19 mouse cellular contexts compared by ENCODE assay signal in genomic region chr15:4378766-4379165, GRCm38 (mm10). TPM values are rescaled to one million over a fixed set of nuclear protein-coding genes. Genes with fewer than 3 reads are reported as not detected.
DNase-seq lines count a peak whose midpoint lies in the region; ATAC-seq and TF ChIP-seq lines count a peak whose summit lies in the region.
"Had no signal": no experiment of that assay in that cellular context is flagged by ENCODE, and none has a peak within 500 bp of the region (broad histone marks: within the 10 kb centered on the region; RNA-seq: fewer than 3 reads in every experiment).

No protein-coding gene starts in this region.

- no peak for DNase-seq in forebrain, embryonic 11.5 days (ENCODE audit: low spot score)
- DNase-seq in 416B (ENCODE audit: low read depth), result peak; percentile 15
- DNase-seq in cerebellum, adult 2 months, result peak; percentile 58 to 61
- DNase-seq in gastrocnemius, postnatal 36 days, result no peak
- no peak for DNase-seq in left cerebral cortex, adult 18-20 months (ENCODE audit: low spot score in 2 of 2)
- DNase-seq: adrenal gland, postnatal 25 days; gastrocnemius, postnatal 25 days; spleen, adult 18-20 months; thymus, postnatal 36 days had no signal

- TF ChIP-seq POLR2A in cerebellum, adult 2 months (IDR thresholded peaks at IDR 0.05; ENCODE audit: borderline replicate concordance, insufficient read depth, low read length), result no peak

- peak overlapping the region; percentile 14; the same call in 1 of the 2 replicates for H3K4me2 ChIP-seq in forebrain, embryonic 15.5 days (replicated peaks)
- H3K4me2 ChIP-seq in forebrain, embryonic 11.5 days (ENCODE audit: low read depth, low read length, severe bottlenecking), result no peak overlapping the region
- H3K4me2 ChIP-seq in hindbrain, embryonic 16.5 days (ENCODE audit: low read length), result peak overlapping the region; percentile 40
- H3K4me2 ChIP-seq: embryonic facial prominence, embryonic 13.5 days; kidney, embryonic 15.5 days; liver, embryonic 11.5 days; lung, embryonic 15.5 days; neural tube, embryonic 12.5 days had no signal

- no peaks in the 10 kb centered on the region for H3K9me3 ChIP-seq in forebrain, embryonic 15.5 days
- H3K9me3 ChIP-seq in forebrain, embryonic 11.5 days (ENCODE audit: control insufficient read depth, low read length), result no peaks in the 10 kb centered on the region
- H3K9me3 ChIP-seq in hindbrain, embryonic 16.5 days (ENCODE audit: control insufficient read depth, low read length), result no peaks in the 10 kb centered on the region
- H3K9me3 ChIP-seq: embryonic facial prominence, embryonic 13.5 days; kidney, embryonic 15.5 days; lung, embryonic 15.5 days; neural tube, embryonic 12.5 days had no signal

- WGBS in forebrain, embryonic 15.5 days, result 14% methylated on average over 5 of the region's 5 CpGs
- 46% methylated on average over 5 of the region's 5 CpGs for WGBS in forebrain, embryonic 11.5 days
- 16% methylated on average over 5 of the region's 5 CpGs for WGBS in cerebellum, adult 2 months
- WGBS in hindbrain, embryonic 16.5 days, result 51% methylated on average over 5 of the region's 5 CpGs

- H3K36me3 ChIP-seq in forebrain, embryonic 15.5 days, result no peaks in the 10 kb centered on the region
- H3K36me3 ChIP-seq in forebrain, embryonic 11.5 days (ENCODE audit: control insufficient read depth, insufficient read depth, low read length), result no peaks in the 10 kb centered on the region
- no peaks in the 10 kb centered on the region for H3K36me3 ChIP-seq in hindbrain, embryonic 16.5 days (ENCODE audit: control insufficient read depth, insufficient read depth, low read length)
- H3K36me3 ChIP-seq: embryonic facial prominence, embryonic 13.5 days; kidney, embryonic 15.5 days; lung, embryonic 15.5 days; neural tube, embryonic 12.5 days had no signal

- peaks cover 36% of the 10 kb centered on the region for H3K4me1 ChIP-seq in forebrain, embryonic 15.5 days
- peaks cover 4% of the 10 kb centered on the region; the same call in 1 of the 2 replicates for H3K4me1 ChIP-seq in forebrain, embryonic 11.5 days (replicated peaks; ENCODE audit: control insufficient read depth, insufficient read depth, low read length)
- H3K4me1 ChIP-seq in cerebellum, adult 2 months (ENCODE audit: control insufficient read depth, insufficient read depth, low read length), result peaks cover 14% of the 10 kb centered on the region; the same call in 1 of the 2 replicates
- H3K4me1 ChIP-seq in hindbrain, embryonic 16.5 days (ENCODE audit: control insufficient read depth, insufficient read depth, low read depth, low read length), result peaks cover 6% of the 10 kb centered on the region
- H3K4me1 ChIP-seq: lung, embryonic 15.5 days had no signal

- no peak overlapping the region for H3K27ac ChIP-seq in forebrain, embryonic 15.5 days (replicated peaks)
- no peak overlapping the region for H3K27ac ChIP-seq in forebrain, embryonic 11.5 days (ENCODE audit: low read depth, low read length)
- peak overlapping the region; percentile 15; the same call in 1 of the 2 replicates for H3K27ac ChIP-seq in cerebellum, adult 2 months (ENCODE audit: insufficient read depth, low read length)
- H3K27ac ChIP-seq in hindbrain, embryonic 16.5 days (ENCODE audit: low read depth, low read length), result no peak overlapping the region
- H3K27ac ChIP-seq: embryonic facial prominence, embryonic 13.5 days; kidney, embryonic 15.5 days; lung, embryonic 15.5 days; neural tube, embryonic 12.5 days had no signal

- H3K27me3 ChIP-seq in forebrain, embryonic 15.5 days, result 0 out of 2 replicates have a peak, but pooled peaks cover 3% of the 10 kb centered on the region
- H3K27me3 ChIP-seq in forebrain, embryonic 11.5 days (ENCODE audit: control insufficient read depth, insufficient read depth, low read length), result peaks cover 2% of the 10 kb centered on the region; the same call in 1 of the 2 replicates
- no peaks in the 10 kb centered on the region for H3K27me3 ChIP-seq in cerebellum, adult 2 months (ENCODE audit: control insufficient read depth, insufficient read depth, low read length)
- no peaks in the 10 kb centered on the region for H3K27me3 ChIP-seq in hindbrain, embryonic 16.5 days (replicated peaks; ENCODE audit: control insufficient read depth, insufficient read depth, low read length)
- H3K27me3 ChIP-seq: neural tube, embryonic 12.5 days had no signal

- H3K9ac ChIP-seq in forebrain, embryonic 15.5 days (replicated peaks), result no peak overlapping the region
- H3K9ac ChIP-seq in forebrain, embryonic 11.5 days (ENCODE audit: low read length), result no peak overlapping the region
- no peak overlapping the region for H3K9ac ChIP-seq in hindbrain, embryonic 16.5 days (ENCODE audit: low read depth, low read length)
- H3K9ac ChIP-seq: embryonic facial prominence, embryonic 13.5 days; kidney, embryonic 15.5 days; lung, embryonic 15.5 days; neural tube, embryonic 12.5 days had no signal

- H3K4me3 ChIP-seq in forebrain, embryonic 15.5 days, result no peak overlapping the region
- H3K4me3 ChIP-seq in forebrain, embryonic 11.5 days (ENCODE audit: low read depth, low read length), result no peak overlapping the region
- H3K4me3 ChIP-seq in cerebellum, adult 2 months (replicated peaks; ENCODE audit: insufficient read depth, low read depth, low read length), result peak overlapping the region; percentile 59
- H3K4me3 ChIP-seq in hindbrain, embryonic 16.5 days (ENCODE audit: low read length), result peak overlapping the region; percentile 1; the same call in 1 of the 2 replicates
- H3K4me3 ChIP-seq: embryonic facial prominence, embryonic 13.5 days; kidney, embryonic 15.5 days; lung, embryonic 15.5 days; neural tube, embryonic 12.5 days had no signal

- intact Hi-C loops in gastrocnemius, postnatal 36 days (cut with DNase I), result no loop called here

- ATAC-seq in forebrain, embryonic 15.5 days (replicated peaks), result peak; percentile 33
- ATAC-seq in forebrain, embryonic 11.5 days (replicated peaks; ENCODE audit: low FRiP score), result no peak
- ATAC-seq in hindbrain, embryonic 16.5 days, result no peak

- TF ChIP-seq CTCF in cerebellum, adult 2 months (IDR thresholded peaks at IDR 0.05; ENCODE audit: borderline replicate concordance, insufficient read depth, low read depth, low read length), result no peak

RNA-seq across cellular contexts. Expression of gene Plcxd3, which starts 3.5 kb away (rescaled TPM):
- 37.8 and 38.8 TPM in 2 replicates for polyA plus RNA-seq in forebrain, embryonic 15.5 days (2015; fragmentation: Nextera tagmentation; extraction: Ambion mirVana)
- 13.0 and 18.8 TPM in 2 replicates for polyA plus RNA-seq in forebrain, embryonic 11.5 days (2014; fragmentation: Nextera tagmentation; extraction: Ambion mirVana)
- polyA plus RNA-seq in cerebellum, adult 2 months (2012; rRNA removed), result 13.2 and 16.9 TPM in 2 replicates
- polyA plus RNA-seq in hindbrain, embryonic 16.5 days (2015; fragmentation: Nextera tagmentation; extraction: Ambion mirVana), result 86.5 and 99.7 TPM in 2 replicates
- total RNA-seq in gastrocnemius, postnatal 36 days (2021), result under 1 TPM; 0.17 to 0.18 TPM
- 10 to 100 TPM; 32.8 to 33.6 TPM for total RNA-seq in left cerebral cortex, adult 18-20 months (2021)
- total RNA-seq: common myeloid progenitor, adult 5-6 weeks; megakaryocyte-erythroid progenitor cell, adult 5-6 weeks had no signal
- polyA plus RNA-seq: C2C12 had no signal

Comparison
In these comparisons a context has a peak if more than half of its experiments do, and no peak if none do; other contexts are left out.
1. H3K4me3 ChIP-seq: peak in cerebellum, adult 2 months (single experiment) and hindbrain, embryonic 16.5 days (single experiment); none in forebrain, embryonic 15.5 days (single experiment) and forebrain, embryonic 11.5 days (single experiment).
2. DNase-seq: peak in 416B (single experiment) and cerebellum, adult 2 months (2 of 2); none in forebrain, embryonic 11.5 days (single experiment), gastrocnemius, postnatal 36 days (0 of 2) and left cerebral cortex, adult 18-20 months (0 of 2).